Mouse (Mus musculus): ENCODE results near the gene Plekhh2.

Gene Plekhh2

GRCm38 (mm10) chr17:84511682-84512515, at the start of gene Plekhh2:
Plekhh2 (plus strand) TSS chr17:84511895.
- DNase-seq = peak; percentile 40

DNA sequence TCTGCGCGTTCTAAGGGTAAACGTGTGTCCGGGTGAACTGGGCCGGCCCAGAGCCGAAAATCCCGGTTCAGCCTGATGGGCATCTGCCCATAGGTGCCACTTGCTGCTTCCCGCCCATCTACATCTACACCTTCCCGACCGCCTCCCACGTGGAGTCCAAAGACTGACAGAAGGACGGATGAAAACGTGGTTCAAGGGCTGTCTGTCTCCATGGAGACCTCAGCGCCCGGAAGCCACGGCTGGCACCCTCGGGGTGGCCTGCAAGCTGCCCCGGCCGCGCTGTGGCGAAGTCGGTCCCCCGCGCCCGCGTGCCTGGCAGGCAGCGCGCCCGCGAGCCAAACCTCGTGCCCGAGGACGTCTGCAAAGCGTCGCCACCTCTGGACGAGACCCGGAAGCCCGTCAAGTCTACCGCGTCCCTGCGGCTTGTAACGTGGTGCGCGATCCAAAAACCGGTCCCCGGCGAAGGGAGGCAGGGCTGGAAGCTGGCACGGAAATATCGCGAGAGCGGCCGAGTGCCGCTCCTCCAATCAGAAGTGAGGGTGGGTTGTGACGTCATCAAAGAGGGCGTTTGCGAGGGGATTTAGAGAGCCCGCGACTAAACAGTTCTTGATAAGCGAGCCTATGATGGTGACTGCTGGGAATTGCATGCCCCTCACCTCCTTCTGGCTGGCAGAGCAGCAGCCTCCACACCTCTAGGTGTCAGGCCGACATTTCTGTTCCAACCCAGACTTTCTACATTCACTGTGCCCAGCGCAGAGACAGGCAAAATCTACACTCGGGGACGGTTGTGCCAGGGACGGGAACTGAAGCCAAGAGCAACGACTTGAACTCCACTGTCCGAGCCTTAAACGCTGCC, 45.7 kb upstream of the Plekhh2 start, which contains the start of gene Thada:
TSS of gene Thada (minus strand) at position 453 of the 856 bp plus-strand sequence.
- DNase-seq = peak; percentile 97

- DNase-seq = no peak
Measured at GRCm38 (mm10) chr17:84474312-84474711, 37.4 kb upstream of the Plekhh2 start.

GRCm38 (mm10) chr17:84477176-84477575, 34.5 kb upstream of the Plekhh2 start:
- DNase-seq = no peak

- DNase-seq = peak; percentile 28
Measured at GRCm38 (mm10) chr17:84478276-84478675, 33.4 kb upstream of the Plekhh2 start.

- DNase-seq = no peak
Measured at GRCm38 (mm10) chr17:84480464-84481355, 31.0 kb upstream of the Plekhh2 start.

DNA sequence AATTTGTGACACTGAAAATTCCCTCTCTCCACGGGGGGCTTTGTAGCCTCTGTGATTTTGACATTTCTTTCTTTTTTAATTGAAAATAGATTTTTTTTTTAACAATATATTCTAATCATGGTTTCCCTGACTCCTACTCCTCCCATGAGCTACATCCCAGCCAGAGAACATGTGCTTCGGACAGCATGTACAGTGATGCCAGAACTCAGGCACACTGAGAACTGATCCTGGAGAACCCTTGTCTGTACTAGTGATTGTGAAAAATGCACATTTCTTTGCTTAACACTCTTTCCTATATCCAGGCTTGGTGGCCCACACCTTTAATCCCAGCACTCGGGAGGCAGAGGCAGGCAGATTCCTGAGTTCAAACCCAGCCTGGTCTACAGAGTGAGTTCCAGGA, 28.9 kb upstream of the Plekhh2 start:
- DNase-seq = no peak

DNA sequence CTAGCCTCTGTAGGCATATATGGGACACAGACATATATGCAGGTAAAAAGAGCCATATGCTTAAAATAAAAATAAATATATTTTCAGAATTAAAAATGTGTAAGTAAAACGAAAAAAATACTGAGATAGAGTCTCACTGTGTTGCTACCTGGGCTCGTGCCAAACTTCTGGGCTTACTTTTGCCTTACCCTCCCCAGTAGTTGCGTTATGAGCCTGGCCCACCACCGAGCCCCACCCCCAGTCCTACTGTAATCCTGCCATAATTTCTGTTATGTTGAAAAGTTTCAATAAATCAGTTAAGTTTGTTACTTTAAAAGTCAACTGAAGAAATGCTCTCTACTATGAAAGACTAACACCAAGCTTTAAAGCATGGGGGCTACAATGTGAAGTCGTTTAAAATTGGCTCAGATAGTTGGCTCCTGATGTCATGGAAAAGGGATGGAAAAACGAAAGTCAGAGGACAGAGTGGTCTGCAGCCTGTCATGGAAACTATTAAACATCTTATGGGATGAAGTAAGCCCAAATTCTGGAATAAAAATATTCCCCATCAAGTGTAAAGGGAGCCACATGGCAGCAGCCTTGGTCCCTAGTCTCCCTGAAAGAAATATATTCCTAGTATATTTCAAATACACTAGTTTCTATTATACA, 27.9 kb upstream of the Plekhh2 start:
- DNase-seq = no peak

GRCm38 (mm10) chr17:84487415-84487814, 24.3 kb upstream of the Plekhh2 start:
- no peak for DNase-seq

DNA sequence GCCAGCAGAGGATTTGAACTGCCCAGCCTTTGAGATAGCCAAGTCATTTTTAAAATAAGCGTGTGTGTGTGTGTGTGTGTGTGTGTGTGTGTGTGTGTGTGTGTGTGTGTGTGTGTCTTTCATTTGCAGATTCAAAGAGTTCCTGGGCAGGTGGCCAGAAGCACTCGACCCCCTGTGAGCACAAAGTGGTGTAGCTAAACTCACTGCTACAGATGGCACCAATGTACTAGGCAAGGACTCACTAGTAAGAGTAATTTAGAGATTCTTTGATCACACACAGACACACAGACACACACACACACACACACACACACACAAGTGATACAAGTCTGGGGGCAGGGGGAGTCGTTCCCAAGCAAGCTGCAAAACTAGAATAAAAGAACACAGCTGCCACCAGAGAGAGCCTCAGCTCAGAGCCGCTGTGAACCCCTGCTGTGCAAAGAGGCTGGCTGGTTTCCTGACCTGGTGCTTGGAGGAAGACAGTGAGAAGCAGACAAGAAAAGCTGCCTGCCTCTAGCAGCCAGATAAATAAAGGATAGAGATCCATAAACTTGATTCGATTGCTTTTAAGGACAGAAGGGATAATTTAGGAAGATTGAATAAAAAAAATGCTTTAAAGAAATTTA, 19.3 kb upstream of the Plekhh2 start:
- DNase-seq = no peak

DNA sequence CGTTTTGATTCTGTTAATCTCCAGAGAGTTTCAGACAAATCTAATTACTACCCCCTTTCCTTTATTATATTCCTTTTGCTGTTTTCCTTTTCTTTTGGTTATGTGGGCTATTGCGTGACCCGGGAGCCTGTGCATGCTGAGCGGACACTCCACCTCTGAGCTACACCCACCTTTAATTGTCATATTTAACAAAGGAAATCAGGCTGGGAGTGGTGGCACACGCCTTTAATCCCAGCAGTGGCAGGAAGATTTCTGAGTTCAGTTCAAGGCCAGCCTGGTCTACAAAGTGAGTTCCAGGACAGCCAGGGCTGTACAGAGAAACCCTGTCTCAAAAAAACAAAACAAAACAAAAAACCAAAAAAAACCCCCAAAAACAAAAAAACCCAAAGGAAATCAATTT, 14.7 kb upstream of the Plekhh2 start:
- DNase-seq = no peak

GRCm38 (mm10) chr17:84497559-84497958, 14.1 kb upstream of the Plekhh2 start:
- DNase-seq = no peak

- DNase-seq = no peak
Measured at GRCm38 (mm10) chr17:84497972-84498604, 13.6 kb upstream of the Plekhh2 start.

GRCm38 (mm10) chr17:84498639-84499038, 13.1 kb upstream of the Plekhh2 start:
- no peak for DNase-seq

DNA sequence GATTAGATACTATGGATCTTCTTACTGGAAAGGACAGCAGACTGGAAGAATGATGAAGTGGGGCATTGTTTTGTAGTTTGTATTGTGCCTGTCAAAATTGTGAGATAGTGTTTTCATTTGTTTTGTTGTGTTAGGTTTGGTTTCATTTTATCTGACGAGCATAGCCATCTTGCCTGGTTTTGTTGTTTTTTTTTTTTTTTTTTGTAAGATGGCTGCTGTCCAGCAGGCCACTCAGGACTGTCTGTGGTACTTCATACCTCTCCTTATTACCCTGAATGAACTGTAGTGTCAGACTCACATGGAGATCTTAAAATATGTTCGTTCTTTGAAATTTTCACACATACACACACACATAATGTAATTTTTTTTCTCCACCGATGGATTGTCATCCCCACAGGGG, 9.4 kb upstream of the Plekhh2 start:
- DNase-seq = no peak

- no peak for DNase-seq
Measured at GRCm38 (mm10) chr17:84505922-84506321, 5.8 kb upstream of the Plekhh2 start.

DNA sequence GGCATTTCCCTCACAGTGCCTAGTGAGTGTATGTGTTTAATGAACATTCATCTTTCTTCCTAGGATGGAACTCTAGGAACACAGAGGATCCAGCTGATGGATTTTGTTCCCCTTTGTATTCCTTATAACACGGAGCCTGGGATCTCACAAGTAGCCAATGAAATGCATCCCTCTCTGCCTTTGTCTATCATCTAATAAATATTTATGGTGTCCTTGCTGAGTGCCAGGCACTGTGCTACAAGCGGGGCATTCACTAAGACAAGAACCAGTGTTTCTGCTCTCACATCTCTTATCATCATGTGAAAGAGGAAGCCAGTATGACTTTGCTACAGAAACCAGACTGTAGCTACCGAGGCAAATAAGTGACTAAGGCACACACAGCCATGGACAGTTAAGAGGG, 3.0 kb upstream of the Plekhh2 start:
- DNase-seq = no peak

GRCm38 (mm10) chr17:84509176-84509575, 2.5 kb upstream of the Plekhh2 start:
- DNase-seq = no peak

DNA sequence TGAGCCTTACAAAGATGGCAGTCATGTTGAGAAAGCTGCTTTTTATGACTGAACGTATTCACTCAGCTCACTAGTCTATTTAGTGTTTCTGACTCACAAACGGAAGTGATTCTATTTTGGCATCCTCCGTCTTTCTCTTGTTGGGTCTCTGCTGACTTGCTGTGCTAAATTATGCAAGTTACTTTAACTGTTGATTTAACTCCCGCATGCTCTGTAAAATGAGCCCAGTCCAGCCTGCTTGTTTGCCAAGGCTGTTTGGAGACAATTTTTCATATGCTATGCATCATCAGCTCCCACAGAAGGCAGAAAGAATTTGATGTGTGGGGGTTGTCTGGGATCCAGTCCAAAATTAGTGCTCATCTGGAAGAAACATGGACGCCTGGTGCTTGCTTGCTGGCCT, 1.3 kb upstream of the Plekhh2 start:
- no peak for DNase-seq

- DNase-seq = no peak
Measured at GRCm38 (mm10) chr17:84510961-84511639, 595 bp upstream of the Plekhh2 start.
